Mouse (Mus musculus): ENCODE data around the gene Nsun3.

GRCm38 (mm10) chr16:62755307-62755706 is 31.3 kb downstream of the Nsun3 start:
- TF ChIP-seq POLR2A (IDR thresholded peaks at IDR 0.05; ENCODE audit: extremely low read depth, insufficient read depth, low read length) (no peak), CTCF (IDR thresholded peaks at IDR 0.05; ENCODE audit: extremely low read depth, insufficient read depth, low read length) (no peak)
